Mouse (Mus musculus): ENCODE measurements around the gene Krtap28-10.

DNA sequence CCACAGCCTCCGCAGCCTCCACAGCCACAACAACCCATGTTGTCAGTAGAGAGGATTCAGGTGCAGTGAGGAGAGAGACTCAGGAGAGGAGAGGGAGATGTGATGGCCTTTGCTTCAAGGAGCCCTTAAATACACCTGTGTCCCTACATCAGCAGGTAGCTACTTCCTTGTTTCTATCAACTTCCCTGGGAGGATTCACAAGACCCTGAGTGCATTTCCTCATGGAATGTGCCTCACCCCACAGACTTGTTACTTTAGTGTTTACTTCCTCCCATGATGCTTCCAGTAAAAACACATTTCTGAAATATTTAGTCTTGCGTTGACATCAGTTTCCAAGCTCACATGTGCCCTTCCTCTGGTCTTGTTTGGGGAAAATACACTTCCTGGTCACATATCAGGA, at the start of gene Krtap28-10:
- TF ChIP-seq POLR2A (IDR thresholded peaks at IDR 0.05; ENCODE audit: low read depth, low read length): no peak
- no peak for TF ChIP-seq CTCF (conservative IDR thresholded peaks at IDR 0.05; ENCODE audit: insufficient read depth, insufficient read length, low read depth, low read length)

Data from kidney, adult 2 months (tissue).